In the genomic region with DNA sequence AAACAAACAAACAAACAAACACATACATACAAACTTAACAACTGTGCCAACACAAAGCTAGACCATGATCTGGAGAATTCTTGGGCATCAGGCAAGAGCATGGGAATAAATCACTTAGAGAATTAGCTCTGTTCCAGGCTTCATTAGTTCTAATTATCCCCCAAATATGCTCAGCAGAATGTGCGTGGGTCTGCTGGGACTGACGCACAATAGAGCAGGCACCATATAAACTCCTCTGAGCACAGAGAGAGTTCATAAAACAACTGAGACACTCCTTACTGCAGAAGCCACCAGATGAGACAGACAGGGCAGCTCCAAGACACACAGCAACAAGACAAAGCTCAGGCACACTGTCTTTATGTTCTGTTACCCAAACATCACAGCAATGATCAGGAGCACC, we compare ENCODE assay signal across 27 mouse cellular contexts. TPM values are rescaled to one million over a fixed set of nuclear protein-coding genes. Genes with fewer than 3 reads are reported as not detected.
DNase-seq lines count a peak whose midpoint lies in the region; ATAC-seq and TF ChIP-seq lines count a peak whose summit lies in the region.
"Had no signal": no experiment of that assay in that cellular context is flagged by ENCODE, and none has a peak within 500 bp of the region (broad histone marks: within the 10 kb centered on the region; RNA-seq: fewer than 3 reads in every experiment).

No protein-coding gene starts in this region.

- peak; percentile 44; the same call in 1 of the 2 replicates for ATAC-seq in hindbrain, embryonic 13.5 days (ENCODE audit: low FRiP score)
- ATAC-seq in hindbrain, embryonic 16.5 days = no peak
- peak; percentile 62 for ATAC-seq in neural tube, embryonic 14.5 days (ENCODE audit: low read depth)
- ATAC-seq in CD4-positive, CD25-positive, alpha-beta regulatory T cell, adult 4 months = no peak
- ATAC-seq: activated CD4-positive, CD25-positive, alpha-beta regulatory T cell, adult 4 months; forebrain, embryonic 15.5 days; hindbrain, postnatal 0 days; inflammation-experienced regulatory T-cells, adult 6 months had no signal

- 36% methylated on average over 2 of the region's 2 CpGs for WGBS in hindbrain, embryonic 13.5 days
- 44% methylated on average over 2 of the region's 2 CpGs for WGBS in hindbrain, embryonic 16.5 days
- WGBS in neural tube, embryonic 14.5 days = 17% methylated on average over 2 of the region's 2 CpGs

- no peak overlapping the region for H3K4me2 ChIP-seq in hindbrain, embryonic 13.5 days
- H3K4me2 ChIP-seq in hindbrain, embryonic 16.5 days (ENCODE audit: low read length) = no peak overlapping the region
- no peak overlapping the region for H3K4me2 ChIP-seq in neural tube, embryonic 14.5 days (ENCODE audit: low read depth, low read length)
- H3K4me2 ChIP-seq: embryonic facial prominence, embryonic 12.5 days; forebrain, embryonic 12.5 days; forebrain, embryonic 15.5 days; heart, embryonic 12.5 days; heart, embryonic 15.5 days had no signal

- peak; percentile 51 to 74 for DNase-seq in layer of hippocampus, adult 2 months (ENCODE audit: low spot score in 2 of 2)
- DNase-seq in layer of hippocampus, postnatal 10 days (ENCODE audit: low spot score in 2 of 2) = no peak
- peak; percentile 68 for DNase-seq in Muller cell, postnatal 12 days (ENCODE audit: inconsistent ontology term)
- DNase-seq: adrenal gland, adult 8-10 months; adrenal gland, postnatal 25 days; B cell, adult 2 months; cerebellum, adult 11-12 months; cerebellum, adult 8-10 months; cerebellum, postnatal 10 days; gastrocnemius, postnatal 25 days; heart, adult 18-20 months; heart, postnatal 10 days; heart, postnatal 36 days had no signal

- peaks cover 11% of the 10 kb centered on the region for H3K4me1 ChIP-seq in hindbrain, embryonic 13.5 days (replicated peaks)
- peaks cover 6% of the 10 kb centered on the region for H3K4me1 ChIP-seq in hindbrain, embryonic 16.5 days (ENCODE audit: control insufficient read depth, insufficient read depth, low read depth, low read length)
- 0 out of 2 replicates have a peak, but pooled peaks cover 4% of the 10 kb centered on the region for H3K4me1 ChIP-seq in neural tube, embryonic 14.5 days (ENCODE audit: control insufficient read depth, insufficient read depth, low read length)
- H3K4me1 ChIP-seq: embryonic facial prominence, embryonic 12.5 days; heart, embryonic 12.5 days; heart, embryonic 15.5 days had no signal

- no peaks in the 10 kb centered on the region for H3K9me3 ChIP-seq in hindbrain, embryonic 13.5 days
- no peaks in the 10 kb centered on the region for H3K9me3 ChIP-seq in hindbrain, embryonic 16.5 days (ENCODE audit: control insufficient read depth, low read length)
- no peaks in the 10 kb centered on the region for H3K9me3 ChIP-seq in neural tube, embryonic 14.5 days (ENCODE audit: control insufficient read depth, low read length)
- H3K9me3 ChIP-seq: embryonic facial prominence, embryonic 12.5 days; forebrain, embryonic 12.5 days; forebrain, embryonic 15.5 days; heart, embryonic 12.5 days; heart, embryonic 15.5 days had no signal

- no peak overlapping the region for H3K9ac ChIP-seq in hindbrain, embryonic 13.5 days
- no peak overlapping the region for H3K9ac ChIP-seq in hindbrain, embryonic 16.5 days (ENCODE audit: low read depth, low read length)
- no peak overlapping the region for H3K9ac ChIP-seq in neural tube, embryonic 14.5 days (replicated peaks; ENCODE audit: low read depth, low read length)
- H3K9ac ChIP-seq: embryonic facial prominence, embryonic 12.5 days; forebrain, embryonic 12.5 days; forebrain, embryonic 15.5 days; heart, embryonic 12.5 days; heart, embryonic 15.5 days had no signal

- H3K4me3 ChIP-seq in hindbrain, embryonic 13.5 days = no peak overlapping the region
- H3K4me3 ChIP-seq in hindbrain, embryonic 16.5 days (ENCODE audit: low read length) = no peak overlapping the region
- no peak overlapping the region for H3K4me3 ChIP-seq in layer of hippocampus, adult 2 months
- no peak overlapping the region for H3K4me3 ChIP-seq in neural tube, embryonic 14.5 days (ENCODE audit: low read depth, low read length)
- H3K4me3 ChIP-seq: embryonic facial prominence, embryonic 12.5 days; erythroblast, embryonic 14.5 days; forebrain, embryonic 12.5 days; forebrain, embryonic 15.5 days; heart, embryonic 12.5 days; heart, embryonic 15.5 days had no signal

- 0 out of 2 replicates have a peak overlapping the region, but pooled peaks have one; percentile 12 for H3K27ac ChIP-seq in hindbrain, embryonic 13.5 days
- no peak overlapping the region for H3K27ac ChIP-seq in hindbrain, embryonic 16.5 days (ENCODE audit: low read depth, low read length)
- H3K27ac ChIP-seq in layer of hippocampus, adult 2 months = no peak overlapping the region
- H3K27ac ChIP-seq in neural tube, embryonic 14.5 days (ENCODE audit: low read depth, low read length) = no peak overlapping the region
- H3K27ac ChIP-seq: embryonic facial prominence, embryonic 12.5 days; forebrain, embryonic 12.5 days; forebrain, embryonic 15.5 days; heart, embryonic 15.5 days; hindbrain, postnatal 0 days had no signal

- TF ChIP-seq CTCF in layer of hippocampus, adult 2 months (conservative IDR thresholded peaks at IDR 0.05) = no peak

- H3K36me3 ChIP-seq in hindbrain, embryonic 13.5 days = peaks cover 8% of the 10 kb centered on the region; the same call in 1 of the 2 replicates
- no peaks in the 10 kb centered on the region for H3K36me3 ChIP-seq in hindbrain, embryonic 16.5 days (ENCODE audit: control insufficient read depth, insufficient read depth, low read length)
- H3K36me3 ChIP-seq in neural tube, embryonic 14.5 days (ENCODE audit: control insufficient read depth, insufficient read depth, low read length) = no peaks in the 10 kb centered on the region
- H3K36me3 ChIP-seq: embryonic facial prominence, embryonic 12.5 days; forebrain, embryonic 12.5 days; forebrain, embryonic 15.5 days; heart, embryonic 12.5 days; heart, embryonic 15.5 days had no signal

- H3K27me3 ChIP-seq in hindbrain, embryonic 13.5 days = no peaks in the 10 kb centered on the region
- no peaks in the 10 kb centered on the region for H3K27me3 ChIP-seq in hindbrain, embryonic 16.5 days (replicated peaks; ENCODE audit: control insufficient read depth, insufficient read depth, low read length)
- no peaks in the 10 kb centered on the region for H3K27me3 ChIP-seq in neural tube, embryonic 14.5 days (ENCODE audit: control insufficient read depth, insufficient read depth, low read length)
- H3K27me3 ChIP-seq: embryonic facial prominence, embryonic 12.5 days; heart, embryonic 12.5 days; heart, embryonic 15.5 days had no signal

RNA-seq across cellular contexts. Expression of a gene that starts 13.0 kb away (rescaled TPM):
- 167 and 174 TPM in 2 replicates for polyA plus RNA-seq in hindbrain, embryonic 13.5 days (2015; fragmentation: Nextera tagmentation; extraction: Ambion mirVana)
- polyA plus RNA-seq in hindbrain, embryonic 16.5 days (2015; fragmentation: Nextera tagmentation; extraction: Ambion mirVana) = 160 TPM in 2 replicates
- total RNA-seq in layer of hippocampus, adult 2 months (2021) = under 1 TPM; 0.64 to 0.77 TPM
- total RNA-seq in layer of hippocampus, postnatal 10 days (2021) = 1 to 10 TPM in 1 of 2 experiments, under 1 TPM in 1; 0.87 to 1.1 TPM
- polyA plus RNA-seq in neural tube, embryonic 14.5 days (2014; fragmentation: Nextera tagmentation; extraction: Ambion mirVana) = 99.9 and 112 TPM in 2 replicates
- polyA plus RNA-seq in CD4-positive, CD25-positive, alpha-beta regulatory T cell, adult 4 months (2017; shearing (Covaris generic)) = under 1 TPM in 1 of 2 experiments, not detected in 1; 0.28 TPM
- total RNA-seq: MEL had no signal
- polyA plus RNA-seq: erythroblast, embryonic 14.5 days; inflammation-experienced regulatory T-cells, adult 6 months had no signal

Comparison
In these comparisons a context has a peak if more than half of its experiments do, and no peak if none do; other contexts are left out.
1. ATAC-seq: peak in hindbrain, embryonic 13.5 days (single experiment) and neural tube, embryonic 14.5 days (single experiment); none in hindbrain, embryonic 16.5 days (single experiment) and CD4-positive, CD25-positive, alpha-beta regulatory T cell, adult 4 months (single experiment).
2. DNase-seq: peak in layer of hippocampus, adult 2 months (2 of 2) and Muller cell, postnatal 12 days (single experiment); none in layer of hippocampus, postnatal 10 days (0 of 2).
3. RNA of a gene that starts 13.0 kb away (polyA plus RNA-seq): 167 to 174 TPM in hindbrain, embryonic 13.5 days, 160 TPM in hindbrain, embryonic 16.5 days and 99.9 to 112 TPM in neural tube, embryonic 14.5 days; 0.28 TPM in CD4-positive, CD25-positive, alpha-beta regulatory T cell, adult 4 months; every median in the first group is over 10 times any median in the second.